Mouse (Mus musculus) heart, postnatal 4 days (tissue): ENCODE data around the gene Cdkal1. TPM values are rescaled to one million over a fixed set of nuclear protein-coding genes. Genes with fewer than 3 reads are reported as not detected.

Experiments used
- DNase-seq: peaks from one replicate; pipeline ENCODE4 v3.0.0; 2021
- total RNA-seq, 2 experiments: library from RNA; stranded (reverse); gene quantifications; 2 replicates each; pipeline ENCODE4 v1.2.3; 2021

Cdkal1 gene
- total RNA-seq, 2 experiments from 2014 or later: 36.4 to 39.5 TPM

GRCm38 (mm10) chr13:29348331-29348730 is 507.1 kb downstream of the Cdkal1 start:
- no peak for DNase-seq

GRCm38 (mm10) chr13:29332640-29333412 is 522.6 kb downstream of the Cdkal1 start:
- peak; percentile 35 for DNase-seq

- DNase-seq: no peak
Observed at GRCm38 (mm10) chr13:29325946-29326345, 529.5 kb downstream of the Cdkal1 start.

- no peak for DNase-seq
Observed at GRCm38 (mm10) chr13:29320421-29320820, 535.1 kb downstream of the Cdkal1 start.

GRCm38 (mm10) chr13:29317703-29318102 is 537.8 kb downstream of the Cdkal1 start:
- no peak for DNase-seq

- no peak for DNase-seq
Observed at GRCm38 (mm10) chr13:29316271-29316670, 539.2 kb downstream of the Cdkal1 start.

GRCm38 (mm10) chr13:29312026-29312425 is 543.4 kb downstream of the Cdkal1 start:
- no peak for DNase-seq

- peak; percentile 13 for DNase-seq
Observed at GRCm38 (mm10) chr13:29307420-29307819, 548.1 kb downstream of the Cdkal1 start.

GRCm38 (mm10) chr13:29292608-29293240 is 562.8 kb downstream of the Cdkal1 start:
- DNase-seq: no peak

GRCm38 (mm10) chr13:29290569-29290968 is 564.9 kb downstream of the Cdkal1 start:
- no peak for DNase-seq

- no peak for DNase-seq
Observed at GRCm38 (mm10) chr13:29285058-29285457, 570.4 kb downstream of the Cdkal1 start.

GRCm38 (mm10) chr13:29281556-29281955 is 573.9 kb downstream of the Cdkal1 start:
- peak; percentile 65 for DNase-seq

GRCm38 (mm10) chr13:29278156-29278555 is 577.3 kb downstream of the Cdkal1 start:
- no peak for DNase-seq

GRCm38 (mm10) chr13:29274296-29274695 is 581.2 kb downstream of the Cdkal1 start:
- no peak for DNase-seq

- no peak for DNase-seq
Observed at GRCm38 (mm10) chr13:29273693-29274221, 581.7 kb downstream of the Cdkal1 start.

GRCm38 (mm10) chr13:29271451-29271850 is 584.0 kb downstream of the Cdkal1 start:
- DNase-seq: no peak

GRCm38 (mm10) chr13:29264015-29264711 is 591.3 kb downstream of the Cdkal1 start:
- no peak for DNase-seq

GRCm38 (mm10) chr13:29262164-29262563 is 593.3 kb downstream of the Cdkal1 start:
- DNase-seq: no peak

GRCm38 (mm10) chr13:29248535-29248934 is 606.9 kb downstream of the Cdkal1 start:
- no peak for DNase-seq

- no peak for DNase-seq
Observed at GRCm38 (mm10) chr13:29247800-29248199, 607.7 kb downstream of the Cdkal1 start.

GRCm38 (mm10) chr13:29235065-29235464 is 620.4 kb downstream of the Cdkal1 start:
- DNase-seq: no peak

- DNase-seq: no peak
Observed at GRCm38 (mm10) chr13:29234442-29234841, 621.0 kb downstream of the Cdkal1 start.

GRCm38 (mm10) chr13:29233970-29234369 is 621.5 kb downstream of the Cdkal1 start:
- no peak for DNase-seq
